Mouse (Mus musculus): ENCODE measurements around the gene Tenm3.

Gene Tenm3

DNA sequence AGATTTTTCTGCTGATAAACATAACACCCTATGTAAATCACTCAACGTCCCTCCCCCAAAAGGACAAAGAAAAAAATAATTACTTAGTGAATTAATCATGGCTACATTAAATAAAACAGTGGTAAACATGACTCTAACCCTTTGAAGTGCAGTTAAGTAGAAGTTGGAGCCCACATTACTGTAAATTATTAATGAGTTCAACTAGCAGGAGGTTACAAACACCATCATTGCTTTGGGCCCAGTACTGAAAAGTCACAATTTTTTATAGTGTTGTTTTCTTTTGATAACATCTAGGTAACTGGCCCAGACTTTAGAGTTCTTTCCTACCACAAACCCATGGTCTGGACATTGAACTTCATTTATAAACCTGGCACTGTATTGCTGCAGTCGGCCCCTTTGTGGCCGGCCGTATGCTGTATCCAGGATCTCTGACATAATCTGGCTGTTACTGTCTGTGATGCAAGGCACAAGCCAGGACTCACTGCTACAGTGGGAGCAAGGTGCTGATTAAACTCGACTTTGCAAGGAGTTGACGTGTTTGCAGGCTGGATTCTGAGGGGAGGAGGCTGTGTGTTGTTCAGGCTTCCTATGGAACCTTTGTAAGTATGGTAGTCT, 602.7 kb downstream of the Tenm3 start:
- no peak for DNase-seq

DNA sequence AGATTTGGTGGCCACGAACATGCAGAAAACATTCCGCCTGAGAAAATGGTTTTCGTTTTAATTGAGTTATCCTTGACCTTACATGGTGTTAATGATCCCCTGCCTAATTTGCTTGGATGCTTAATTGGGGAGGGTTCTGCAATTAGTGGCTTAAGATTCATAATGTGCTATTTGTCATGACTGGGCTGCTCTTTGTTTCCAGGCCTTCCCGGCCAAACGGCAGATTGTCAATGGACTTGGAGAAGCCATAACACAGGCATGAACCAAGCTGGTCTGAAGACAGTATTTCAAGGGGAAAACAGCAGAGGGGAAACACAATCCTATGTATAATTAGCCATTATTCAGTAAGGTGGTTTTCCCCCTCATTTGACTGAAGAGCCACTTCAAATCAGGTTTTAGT, 606.8 kb downstream of the Tenm3 start:
- no peak for DNase-seq

DNA sequence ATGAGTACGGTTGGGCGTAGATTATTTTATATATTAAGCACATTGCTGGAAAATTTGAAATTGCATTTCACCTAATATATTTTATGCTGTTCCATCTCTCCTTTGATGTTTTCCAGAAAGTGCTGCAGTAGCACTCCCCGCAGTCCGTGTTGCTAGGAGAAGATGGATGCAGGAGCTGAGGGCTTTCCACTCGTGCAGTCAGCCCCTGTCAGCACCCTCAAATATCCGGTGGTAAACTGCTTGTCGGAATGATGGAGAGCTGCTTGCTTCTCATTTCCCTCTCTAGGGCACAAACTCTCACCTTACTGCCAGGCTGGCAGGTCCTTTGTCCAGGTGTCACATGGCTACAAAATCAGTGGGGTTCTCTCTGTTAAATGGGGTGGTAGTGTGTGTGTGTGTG, 610.8 kb downstream of the Tenm3 start:
- no peak for DNase-seq

DNA sequence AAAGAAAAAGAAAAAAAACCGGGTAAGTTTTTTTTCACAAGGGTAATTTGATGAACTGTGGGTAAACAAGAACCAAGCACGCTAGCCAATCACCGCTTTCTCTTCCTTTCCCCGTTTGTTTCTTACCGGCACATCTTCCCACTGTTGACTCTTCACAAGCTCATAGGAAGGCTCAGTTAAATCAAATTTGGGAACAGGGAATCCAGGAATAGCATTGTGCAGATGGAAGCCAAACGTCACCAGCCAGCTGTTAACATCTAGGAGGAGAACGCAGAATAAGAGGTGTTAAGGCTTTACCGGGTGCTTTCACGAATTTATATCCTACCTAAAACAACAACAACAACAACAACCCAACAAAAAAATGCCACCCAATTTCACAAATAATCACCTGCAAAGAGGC, 611.9 kb downstream of the Tenm3 start:
- DNase-seq: no peak

DNA sequence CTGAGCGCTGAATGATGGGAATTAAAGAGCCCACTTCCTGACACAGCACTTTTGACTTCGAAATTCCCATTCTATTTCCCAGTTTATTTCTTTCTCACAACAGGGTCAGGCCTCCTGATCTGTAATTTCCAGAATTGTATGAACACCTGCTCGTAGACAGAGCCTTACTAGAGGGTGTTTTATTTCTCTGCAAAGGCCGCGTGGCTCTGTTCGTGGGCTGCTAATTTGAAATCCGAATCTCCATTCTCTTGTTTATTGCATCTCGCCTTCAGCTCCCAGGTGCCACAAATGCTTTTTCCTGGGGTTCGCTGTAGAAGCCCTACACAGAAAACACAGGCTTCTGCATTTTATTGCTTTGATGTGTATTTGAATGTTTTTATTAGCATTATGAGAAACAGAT, 612.4 kb downstream of the Tenm3 start:
- DNase-seq: no peak

DNA sequence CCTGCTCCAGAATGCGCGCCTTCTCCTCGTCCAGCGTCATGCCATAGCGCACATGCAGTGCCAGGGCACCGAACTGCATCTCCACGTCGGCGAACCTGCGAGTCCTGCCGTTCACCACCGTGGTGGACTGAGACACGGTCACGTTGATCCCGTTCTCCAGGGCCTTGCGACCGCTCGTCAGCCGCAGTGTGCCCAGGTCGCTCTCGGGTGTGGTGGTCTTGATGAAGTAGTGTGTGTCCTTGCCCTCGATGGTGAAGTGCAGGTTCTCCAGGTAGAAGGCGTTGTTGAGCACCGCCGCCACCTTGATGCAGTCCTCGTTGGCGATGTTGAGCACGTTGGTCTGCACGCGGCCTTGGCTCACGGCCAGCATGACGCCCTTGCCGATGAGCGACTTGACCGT, 615.1 kb downstream of the Tenm3 start:
- DNase-seq: no peak

DNA sequence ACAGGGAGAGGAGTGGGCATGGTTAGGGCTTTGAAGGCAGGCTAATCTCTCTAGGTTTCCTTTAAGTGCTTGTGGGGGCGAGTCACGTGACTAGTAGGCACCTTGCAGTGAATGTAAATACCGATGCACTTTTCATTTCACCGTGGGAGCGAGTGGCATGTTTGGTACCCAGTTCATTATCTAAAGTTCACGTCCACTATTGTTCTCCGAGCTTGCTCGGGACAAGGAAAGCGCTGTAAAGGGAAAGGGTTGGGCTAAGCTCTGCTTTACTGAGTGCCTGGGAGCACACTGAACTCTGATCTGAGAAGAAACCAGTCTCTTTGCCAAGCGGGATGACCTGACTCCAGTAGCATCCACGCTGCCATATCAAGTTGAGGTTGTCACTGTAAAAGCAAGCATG, 619.0 kb downstream of the Tenm3 start:
- no peak for DNase-seq

DNA sequence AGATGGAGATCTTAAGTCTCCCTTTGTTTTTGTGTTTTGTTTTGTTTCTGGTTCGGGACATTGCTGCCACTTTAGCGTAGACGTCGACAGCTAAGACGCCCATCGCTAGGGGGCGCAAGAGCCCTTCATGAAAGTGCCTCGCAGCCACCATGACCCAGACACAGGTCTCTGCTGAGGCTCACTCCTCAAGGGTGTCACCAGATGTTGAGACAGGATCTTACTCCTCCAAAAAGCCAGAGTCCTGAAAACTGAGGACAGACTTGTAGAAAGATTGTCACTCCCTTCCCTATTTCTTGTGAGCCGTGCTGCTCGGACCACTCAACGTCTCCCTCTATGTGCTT, 621.4 kb downstream of the Tenm3 start:
- peak; percentile 85 for DNase-seq

DNA sequence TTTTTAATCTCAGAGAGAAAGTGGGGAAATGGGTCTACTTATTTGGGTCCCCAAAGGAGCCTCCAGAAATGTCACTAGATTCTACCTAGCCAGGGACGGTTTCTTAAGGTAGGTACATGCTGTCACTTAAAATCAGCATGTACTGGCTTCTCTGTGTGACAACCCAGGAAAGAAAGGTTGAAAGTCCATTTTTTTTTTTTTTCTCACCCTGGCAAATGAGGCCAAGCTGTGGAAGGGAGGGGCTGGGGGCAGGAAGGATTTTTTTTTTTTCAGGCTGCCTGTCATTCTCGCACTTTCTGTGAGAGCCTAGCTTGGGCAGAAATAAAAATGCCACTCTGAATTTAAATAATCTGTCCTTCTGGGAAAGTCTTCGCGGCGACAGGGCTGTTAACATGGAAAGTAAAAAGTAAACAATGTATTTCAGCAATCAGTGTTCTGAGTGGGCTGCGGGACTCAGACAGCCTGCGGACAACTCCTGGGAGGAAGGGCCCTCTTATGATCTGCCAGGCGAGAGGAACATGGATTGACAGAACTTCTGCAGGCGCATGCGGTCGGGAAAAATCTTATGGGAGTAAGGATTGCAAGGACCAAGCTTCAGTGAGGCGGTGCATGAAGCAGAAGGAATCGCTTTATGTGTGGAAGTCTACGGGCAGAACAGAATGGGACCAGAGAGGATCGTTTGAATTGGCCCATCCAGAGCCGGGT, 621.9 kb downstream of the Tenm3 start:
- no peak for DNase-seq

DNA sequence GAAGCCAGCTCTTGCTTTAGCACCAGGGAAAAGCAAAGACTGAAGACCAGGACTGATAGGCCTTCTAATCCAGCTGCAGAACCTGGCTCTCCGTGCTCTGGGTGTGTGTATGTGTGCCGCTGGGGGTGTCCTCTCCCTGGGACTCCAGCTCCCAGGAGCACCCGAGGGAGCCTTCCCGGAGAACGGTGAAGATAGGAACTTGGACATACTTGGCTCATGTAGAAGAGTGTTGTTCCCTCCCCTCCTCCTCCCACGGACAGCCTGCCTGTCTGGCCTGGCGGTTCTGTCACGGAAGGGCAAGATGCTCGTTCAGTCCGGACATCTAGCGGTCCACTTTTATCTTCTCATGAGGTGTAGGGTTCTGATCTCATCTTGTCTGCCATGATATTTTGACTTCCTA, 622.4 kb downstream of the Tenm3 start:
- no peak for DNase-seq

DNA sequence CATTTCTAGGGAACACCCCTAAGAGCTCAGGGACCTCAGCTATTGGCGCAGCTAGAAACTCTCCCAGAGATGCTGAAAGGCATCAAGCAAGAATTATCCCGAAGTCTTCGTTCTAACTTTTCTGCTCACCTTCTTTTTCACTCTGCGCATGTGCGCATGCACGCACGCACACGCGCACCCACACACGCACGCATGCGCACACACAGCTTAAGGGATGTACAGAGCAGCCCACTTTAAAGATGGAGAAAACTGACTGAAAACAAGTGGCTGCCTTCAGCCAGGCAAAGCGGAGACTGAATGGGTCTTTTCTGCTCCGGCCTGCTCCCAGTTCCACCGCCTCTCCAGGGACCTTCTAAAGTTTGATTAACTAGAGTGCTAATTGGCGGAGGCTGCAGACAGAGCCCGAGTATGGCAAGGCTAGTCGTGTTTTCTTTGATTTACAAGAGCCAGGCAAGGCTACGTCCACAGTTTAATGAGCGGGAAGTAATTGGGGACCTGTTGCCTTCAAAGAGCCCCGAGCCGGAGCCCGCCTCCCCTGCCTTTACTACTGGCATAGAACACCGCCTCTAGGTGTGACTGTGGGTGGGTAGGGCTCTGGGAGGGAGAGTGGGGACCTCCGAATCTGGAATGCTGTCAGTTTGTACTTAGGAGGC, 623.1 kb downstream of the Tenm3 start:
- no peak for DNase-seq

DNA sequence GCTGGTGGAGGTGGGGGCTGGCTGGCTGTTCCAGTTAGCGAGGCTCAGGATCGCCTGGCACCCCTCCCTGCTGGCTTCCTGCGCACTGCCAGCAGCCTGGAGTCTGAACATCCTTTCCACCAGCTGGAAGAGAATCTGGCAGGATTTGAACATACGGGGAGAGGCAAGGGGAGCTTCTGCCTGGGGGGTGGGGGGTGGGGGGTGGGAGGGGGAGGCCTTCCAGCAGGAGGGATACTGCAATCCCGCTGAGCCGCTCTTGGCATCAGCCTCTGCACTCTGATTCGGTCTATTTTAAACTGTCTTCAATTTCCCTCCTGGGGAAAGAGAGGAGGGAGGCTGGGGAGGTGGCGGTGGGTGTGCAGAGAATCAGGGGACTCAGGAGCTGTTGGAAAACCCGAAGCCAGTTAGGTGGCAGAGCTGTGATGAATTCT, 628.7 kb downstream of the Tenm3 start:
- DNase-seq: no peak

DNA sequence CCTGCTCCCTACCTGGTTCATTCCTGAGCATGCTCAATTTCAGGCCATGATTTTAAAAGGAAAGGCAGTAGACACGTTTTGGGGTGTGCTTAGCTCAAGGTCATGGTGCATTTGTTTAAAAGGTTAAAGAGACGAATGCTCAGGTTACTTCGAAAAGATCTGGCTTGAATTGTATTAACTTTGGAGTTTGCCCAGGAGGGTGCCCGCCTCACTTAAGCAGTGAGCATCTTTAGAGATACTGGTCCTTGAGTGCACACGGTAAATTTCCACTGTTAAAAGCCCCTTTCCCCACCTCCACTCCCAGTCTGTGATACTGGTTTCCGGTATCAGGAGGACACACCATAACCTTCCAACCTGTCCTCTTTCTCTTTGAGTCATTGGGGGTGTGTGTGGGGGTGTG, 629.4 kb downstream of the Tenm3 start:
- no peak for DNase-seq

DNA sequence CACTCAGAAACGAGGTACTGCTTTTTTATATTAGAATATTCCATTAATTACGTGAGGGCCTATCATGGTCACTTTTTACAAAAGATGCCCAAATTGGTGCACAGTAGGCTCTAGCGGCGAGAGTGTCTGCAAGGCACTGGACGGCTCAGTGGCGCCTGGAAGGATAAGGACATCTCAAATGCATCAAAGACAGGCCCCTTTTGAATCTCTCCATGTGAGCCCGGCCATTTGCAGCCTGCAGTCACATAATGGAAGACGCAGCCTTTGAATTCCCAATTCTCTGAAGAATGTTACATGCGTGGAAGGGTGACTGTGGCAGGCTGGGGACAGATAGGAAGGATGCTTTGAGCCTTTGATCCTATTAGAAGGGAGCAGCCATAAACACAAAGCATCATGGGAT, 631.8 kb downstream of the Tenm3 start:
- no peak for DNase-seq

DNA sequence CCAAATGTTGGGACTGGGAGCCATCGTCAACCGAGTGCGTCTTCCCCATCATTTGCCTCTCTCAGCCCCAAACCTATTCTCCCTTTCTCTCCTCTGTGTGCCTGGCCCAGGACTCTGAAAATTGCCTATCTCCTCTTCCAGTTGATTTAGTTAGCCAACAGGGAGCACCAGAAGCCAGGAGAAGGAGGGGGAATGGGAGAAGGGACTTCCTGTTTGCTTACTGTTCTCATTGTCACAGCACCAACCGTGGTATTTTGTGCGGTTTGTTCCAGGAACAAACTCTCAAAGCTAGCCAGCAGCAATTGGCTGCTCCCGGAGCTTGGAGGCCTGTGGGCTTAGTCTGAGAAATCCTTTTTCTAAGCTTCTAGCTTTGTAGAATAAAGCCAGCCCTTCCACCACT, 636.2 kb downstream of the Tenm3 start:
- DNase-seq: no peak

DNA sequence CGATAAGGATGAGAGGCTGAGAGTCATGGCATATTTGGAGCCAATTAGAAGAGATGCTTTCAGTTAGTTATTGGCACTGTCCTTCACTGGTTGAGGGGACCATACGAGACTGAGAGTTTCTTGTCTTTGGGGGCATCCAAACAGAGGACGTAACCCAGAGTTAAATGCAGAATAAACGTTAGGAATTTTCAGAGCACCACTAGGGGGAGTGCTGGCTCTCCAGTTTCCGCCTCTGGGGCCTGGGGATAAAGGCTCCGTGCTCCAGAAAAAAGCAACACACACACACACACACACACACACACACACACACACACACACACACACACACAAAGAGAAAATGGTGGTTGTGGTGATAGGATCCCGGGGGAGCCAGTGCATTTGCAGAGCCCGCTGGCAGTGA, 636.8 kb downstream of the Tenm3 start:
- no peak for DNase-seq

DNA sequence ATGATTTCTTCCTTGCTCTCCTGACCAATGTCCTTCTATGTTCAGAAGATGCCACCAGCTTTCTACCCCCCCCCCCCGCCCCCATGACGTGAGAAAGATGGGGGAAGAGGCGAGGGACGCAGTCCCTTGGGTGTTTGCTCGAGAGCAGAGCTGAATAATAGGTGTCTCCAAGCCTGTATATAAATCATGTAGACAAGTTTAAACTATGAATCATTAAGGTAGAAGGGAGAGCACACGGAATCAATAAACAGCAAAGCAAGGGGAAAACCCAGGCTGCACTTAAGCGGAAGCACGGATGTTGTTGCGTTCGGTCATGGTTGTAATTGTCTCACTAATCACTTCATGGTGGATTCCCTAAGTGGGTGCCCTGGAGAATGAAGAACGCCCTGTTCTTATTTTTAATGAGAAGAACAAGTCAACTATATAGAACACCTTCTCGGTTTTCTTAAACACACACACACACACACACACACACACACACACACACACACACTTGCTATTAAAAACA, 638.9 kb downstream of the Tenm3 start:
- no peak for DNase-seq

DNA sequence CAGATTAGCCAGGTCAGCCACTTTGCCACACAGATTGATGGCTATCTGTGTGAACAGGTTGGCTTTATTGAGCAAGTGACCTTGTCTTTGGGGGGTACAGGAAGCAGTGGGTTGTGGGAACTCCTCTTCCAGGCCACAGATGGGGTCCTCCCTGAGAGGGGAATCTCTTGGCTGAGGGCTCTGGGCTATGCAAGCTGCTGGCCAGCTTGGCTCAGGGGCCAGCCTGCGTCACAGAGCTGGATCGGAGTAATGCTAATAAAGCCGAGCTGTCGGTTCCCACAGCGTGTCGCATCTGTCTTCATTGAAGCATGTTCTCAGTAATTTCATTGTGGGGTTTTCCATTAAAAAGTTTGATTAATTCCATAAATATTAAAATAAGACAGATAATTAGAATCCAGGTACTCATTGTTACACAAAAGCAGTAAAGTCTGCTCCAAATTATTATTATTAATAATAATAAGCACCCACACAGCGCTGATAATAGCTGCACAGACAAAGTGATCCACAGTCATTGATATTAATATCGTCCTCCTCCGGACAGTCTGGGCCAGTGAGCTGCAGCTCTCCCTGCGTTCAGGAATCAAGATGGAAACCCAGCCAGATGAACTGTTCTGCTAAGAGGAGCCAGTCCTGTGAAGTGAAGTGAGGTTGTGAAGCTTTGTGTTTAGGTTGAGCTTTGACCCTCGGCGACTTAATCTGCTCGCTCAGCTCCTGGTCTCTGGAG, 639.5 kb downstream of the Tenm3 start:
- DNase-seq: no peak

DNA sequence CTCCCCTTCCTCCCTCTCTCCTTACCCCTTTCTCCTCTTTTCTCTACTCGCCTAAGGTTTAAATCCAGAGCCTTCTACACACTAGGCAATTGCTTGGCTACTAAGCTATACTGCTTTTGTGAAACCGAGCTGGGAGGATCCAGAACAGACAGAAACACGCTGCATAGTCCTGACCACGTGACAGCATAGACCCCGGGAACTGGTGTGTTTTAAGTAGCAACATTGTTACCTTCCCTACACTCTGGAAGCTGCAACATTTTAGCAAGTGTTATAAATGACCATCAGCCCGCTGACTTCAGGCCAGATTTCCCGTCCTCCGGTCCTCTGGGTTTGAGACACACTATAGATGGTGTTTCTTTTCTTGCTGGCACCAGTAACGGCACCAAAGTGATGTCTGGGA, 640.1 kb downstream of the Tenm3 start:
- DNase-seq: no peak

DNA sequence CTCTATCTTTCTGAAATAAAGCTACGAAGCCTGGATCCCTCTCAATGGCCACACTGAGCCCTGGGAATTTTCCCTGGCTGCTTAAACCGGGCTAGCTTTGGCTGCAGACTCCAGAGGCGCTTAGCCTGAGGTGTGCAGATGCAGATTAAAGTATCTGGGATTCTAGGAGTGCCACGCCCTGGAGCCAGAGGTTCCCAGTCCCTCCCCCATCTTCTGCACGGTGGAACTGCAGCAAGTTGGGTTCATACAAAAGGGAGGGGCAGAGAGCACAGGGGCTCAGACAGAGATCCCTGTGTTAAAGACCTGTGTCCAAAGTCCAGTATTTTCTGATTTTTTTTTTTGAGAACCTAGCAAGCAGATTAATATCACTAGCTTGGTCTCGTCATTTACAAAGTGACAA, 640.6 kb downstream of the Tenm3 start:
- no peak for DNase-seq

DNA sequence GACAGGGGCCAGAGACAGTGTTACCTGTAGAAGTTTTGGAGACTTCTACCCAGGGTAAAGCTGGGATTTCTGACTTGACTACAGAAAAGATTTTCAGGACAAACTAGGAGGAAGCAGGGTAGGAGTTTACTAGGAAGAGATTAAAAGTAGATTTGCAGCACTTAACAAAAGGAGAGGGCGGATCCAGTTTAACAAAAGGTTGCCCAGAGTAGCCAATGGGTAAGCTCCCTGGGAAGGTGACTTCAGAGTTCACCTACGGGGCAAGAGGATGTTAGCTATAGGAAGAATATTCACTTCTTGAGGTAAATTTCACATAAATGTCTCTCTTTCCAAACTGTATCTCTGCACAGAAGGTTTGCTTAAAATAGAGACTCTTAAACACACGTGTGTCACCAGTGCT, 641.1 kb downstream of the Tenm3 start:
- no peak for DNase-seq

DNA sequence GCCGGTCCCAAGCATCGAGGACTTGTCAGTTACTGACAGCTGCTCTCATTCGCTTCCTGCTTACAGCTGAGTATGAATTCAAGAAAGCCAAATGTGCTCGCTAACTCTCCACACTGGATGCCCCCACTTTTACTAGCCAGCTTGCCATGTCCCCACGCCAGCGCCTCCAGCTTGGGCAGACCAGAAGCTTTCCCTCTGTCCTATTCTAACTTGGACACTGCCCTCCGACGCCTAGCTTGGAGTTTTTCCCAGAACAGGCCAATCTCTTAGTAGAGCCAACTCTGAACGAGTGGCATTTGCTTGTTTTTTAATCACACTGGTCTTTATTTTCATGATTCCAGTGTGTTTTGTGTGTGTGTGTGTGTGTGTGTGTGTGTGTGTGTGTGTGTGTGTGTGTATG, 644.6 kb downstream of the Tenm3 start:
- DNase-seq: no peak

DNA sequence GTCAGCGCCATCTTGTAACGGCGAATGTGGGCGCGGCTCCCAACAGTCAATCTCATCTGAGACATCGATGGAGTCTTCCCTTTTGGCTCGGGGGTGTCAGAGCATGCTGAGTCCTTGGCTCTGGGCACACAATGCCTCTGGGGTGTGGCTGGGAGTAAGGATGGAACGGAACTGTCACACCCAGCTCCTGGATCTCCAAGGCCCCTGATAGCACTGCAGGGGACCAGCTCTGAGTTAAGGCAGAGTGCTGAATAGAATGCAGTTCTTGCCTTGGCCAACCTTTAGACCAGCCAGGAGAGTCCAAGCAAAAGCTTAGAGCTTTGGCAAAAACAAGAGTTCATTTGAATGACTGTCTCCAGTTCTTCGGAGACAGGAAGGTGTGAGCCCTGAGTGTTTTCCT, 647.8 kb downstream of the Tenm3 start:
- no peak for DNase-seq

DNA sequence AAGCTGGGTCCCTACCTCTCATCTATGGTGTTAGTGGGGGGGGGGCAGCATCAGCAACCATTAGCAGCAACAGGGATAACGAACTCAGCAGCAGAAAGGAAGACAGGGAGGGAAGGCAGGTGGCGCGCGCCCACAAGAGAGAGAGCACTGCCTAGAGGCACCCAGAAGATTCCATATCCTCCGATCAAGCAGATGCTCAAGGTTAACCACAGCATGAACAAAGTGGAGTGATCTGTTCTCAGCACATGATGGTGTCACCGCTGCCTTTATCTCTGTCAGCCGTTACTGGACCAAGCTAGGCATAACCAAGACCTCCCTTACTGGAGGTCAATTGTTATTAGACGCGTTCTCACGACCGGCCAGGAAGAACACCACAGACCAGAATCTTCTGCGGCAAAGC, 655.2 kb downstream of the Tenm3 start:
- no peak for DNase-seq
